Mouse (Mus musculus) lung, embryonic 16.5 days (tissue): Measurements from ENCODE around the gene Rgr. TPM values are rescaled to one million over a fixed set of nuclear protein-coding genes. Genes with fewer than 3 reads are reported as not detected.
"Not testable (repeated sequence)": the region's sequence is repeated elsewhere in the genome, so short reads cannot be mapped to it uniquely, and the experiment has no call there.

Experiments used
- ATAC-seq: fragments of 200-750 bp; cut with Nextera tagmentation; 2 replicates; pipeline ENCODE4 v1.8.0; 2017; ENCODE audit warnings: low read depth, mild to moderate bottlenecking, moderate library complexity
- H3K27ac ChIP-seq: fragments of 300-500 bp; sonication (generic); 2 replicates; pipeline ENCODE4 v1.5.1; 2014; ENCODE audit warnings: mild to moderate bottlenecking, control low read depth, low read length
- H3K27me3 ChIP-seq: fragments of 300-500 bp; sonication (generic); 2 replicates; pipeline ENCODE4 v1.6.1; 2014; ENCODE audit warnings: low read depth, low read length, mixed read lengths; ENCODE audit not compliant: control insufficient read depth, insufficient read depth
- H3K36me3 ChIP-seq: fragments of 300-500 bp; sonication (generic); 2 replicates; pipeline ENCODE4 v1.6.1; 2014; ENCODE audit warnings: low read length; ENCODE audit not compliant: control insufficient read depth, insufficient read depth
- H3K4me1 ChIP-seq: fragments of 300-500 bp; sonication (generic); replicated peaks from 2 replicates; pipeline ENCODE4 v1.6.1; 2014; ENCODE audit warnings: low read length, mixed read lengths; ENCODE audit not compliant: control insufficient read depth, insufficient read depth
- H3K4me2 ChIP-seq: fragments of 300-500 bp; sonication (generic); 2 replicates; pipeline ENCODE4 v1.6.1; 2014; ENCODE audit warnings: low read depth, low read length, control low read depth
- H3K4me3 ChIP-seq: fragments of 300-500 bp; sonication (generic); 2 replicates; pipeline ENCODE4 v1.5.1; 2014; ENCODE audit warnings: mild to moderate bottlenecking, low read length, control low read depth
- H3K9ac ChIP-seq: fragments of 300-500 bp; sonication (generic); 2 replicates; pipeline ENCODE4 v1.6.1; 2014; ENCODE audit warnings: low read length, control low read depth
- H3K9me3 ChIP-seq: fragments of 300-500 bp; sonication (generic); 2 replicates; pipeline ENCODE4 v1.6.1; 2016; ENCODE audit warnings: low read length; ENCODE audit not compliant: control insufficient read depth
- WGBS: fragments of 180-500 bp; shearing (Covaris S2); extraction: QIAGEN DNeasy Blood & Tissue Kit; methylation state at CpG from one replicate; pipeline ENCODE4 v1.1.7; 2014; 5-methylcytosine and 5-hydroxymethylcytosine counted together
- polyA plus RNA-seq: library from polyadenylated mRNA; unstranded; fragments of >200 nt; fragmentation: Nextera tagmentation; extraction: Ambion mirVana; gene quantifications from 2 replicates; pipeline ENCODE4 v1.2.1, GENCODE M21; 2015

The Rgr gene
- polyA plus RNA-seq, 1 experiment from 2014 or later, result not detected

DNA sequence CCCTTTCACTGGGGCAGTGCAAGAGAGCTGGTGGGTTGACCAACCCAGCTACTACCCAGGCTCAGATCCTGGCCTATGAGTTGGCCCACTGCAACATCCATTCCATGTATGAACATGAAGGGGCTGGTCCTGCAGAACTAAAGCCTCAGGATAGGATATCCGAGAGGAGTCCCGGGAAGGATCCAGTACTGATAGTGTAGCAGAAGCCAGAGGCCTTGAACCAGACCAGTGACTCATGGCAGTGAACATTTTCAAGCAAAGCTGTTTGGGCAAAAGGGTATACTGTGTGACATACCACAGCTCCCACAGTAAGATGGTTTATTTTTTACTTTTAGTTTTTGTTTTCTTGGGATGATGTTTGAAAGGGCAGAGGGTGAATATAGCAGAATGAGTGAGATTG is 39.1 kb downstream of the Rgr start:
- Histone ChIP-seq H3K27ac (no peak overlapping the region), H3K27me3 (no peaks in the 10 kb centered on the region), H3K9me3 (no peaks in the 10 kb centered on the region), H3K9ac (no peak overlapping the region), H3K4me1 (no peaks in the 10 kb centered on the region), H3K4me3 (no peak overlapping the region), H3K4me2 (no peak overlapping the region), H3K36me3 (no peaks in the 10 kb centered on the region)
- WGBS, result 77% methylated on average over 2 of the region's 2 CpGs
- ATAC-seq, result no peak

DNA sequence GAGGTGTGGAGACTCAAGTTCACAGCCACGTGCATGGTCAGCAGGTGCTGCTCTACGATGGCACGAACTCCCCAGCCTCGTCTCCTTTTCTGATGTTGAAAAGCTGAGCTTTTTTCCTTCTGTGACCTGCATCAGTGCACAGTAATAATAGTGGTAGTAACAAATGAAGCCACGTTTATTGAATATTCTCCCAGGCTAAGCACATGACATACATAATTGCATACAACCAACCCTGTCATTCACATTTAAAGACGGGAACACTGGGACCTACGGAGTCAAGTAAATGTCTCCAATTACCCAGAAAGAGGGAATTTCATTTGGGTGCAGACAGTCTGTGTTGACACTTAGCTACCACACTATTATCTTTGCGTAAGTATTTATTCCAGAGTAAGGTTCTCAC is 42.3 kb downstream of the Rgr start:
- no peaks in the 10 kb centered on the region for H3K36me3 ChIP-seq
- H3K27ac ChIP-seq, result no peak overlapping the region
- no peaks in the 10 kb centered on the region for H3K9me3 ChIP-seq
- no peak overlapping the region for H3K9ac ChIP-seq
- no peak overlapping the region for H3K4me2 ChIP-seq
- H3K4me3 ChIP-seq, result no peak overlapping the region
- no peak for ATAC-seq
- H3K27me3 ChIP-seq, result no peaks in the 10 kb centered on the region
- WGBS, result 71% methylated on average over 8 of the region's 8 CpGs
- no peaks in the 10 kb centered on the region for H3K4me1 ChIP-seq

DNA sequence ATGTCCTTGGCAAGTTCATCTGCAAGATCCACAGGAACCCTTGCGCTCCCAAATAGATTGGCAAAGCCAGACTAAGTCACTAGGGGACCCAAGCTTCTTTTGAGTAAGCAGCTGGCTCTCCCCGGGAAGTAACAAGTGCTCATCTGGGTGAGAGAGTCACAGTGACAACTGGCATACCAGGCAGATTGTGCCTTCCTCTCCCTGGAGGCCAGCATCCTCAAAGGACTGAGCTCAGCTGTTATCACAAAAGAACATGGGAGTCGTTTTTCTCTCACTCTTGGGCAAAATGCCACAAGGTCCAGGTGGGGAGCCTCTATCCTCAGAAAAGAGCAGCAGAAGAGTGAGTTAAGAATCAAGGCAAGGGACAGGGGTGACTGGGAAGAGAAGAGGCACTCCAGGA is 42.9 kb downstream of the Rgr start:
- Histone ChIP-seq H3K4me2 (no peak overlapping the region), H3K27ac (no peak overlapping the region), H3K9me3 (no peaks in the 10 kb centered on the region), H3K27me3 (no peaks in the 10 kb centered on the region), H3K36me3 (no peaks in the 10 kb centered on the region), H3K4me3 (no peak overlapping the region), H3K4me1 (no peaks in the 10 kb centered on the region), H3K9ac (no peak overlapping the region)
- no peak for ATAC-seq
- 10% methylated on average over 3 of the region's 3 CpGs for WGBS

DNA sequence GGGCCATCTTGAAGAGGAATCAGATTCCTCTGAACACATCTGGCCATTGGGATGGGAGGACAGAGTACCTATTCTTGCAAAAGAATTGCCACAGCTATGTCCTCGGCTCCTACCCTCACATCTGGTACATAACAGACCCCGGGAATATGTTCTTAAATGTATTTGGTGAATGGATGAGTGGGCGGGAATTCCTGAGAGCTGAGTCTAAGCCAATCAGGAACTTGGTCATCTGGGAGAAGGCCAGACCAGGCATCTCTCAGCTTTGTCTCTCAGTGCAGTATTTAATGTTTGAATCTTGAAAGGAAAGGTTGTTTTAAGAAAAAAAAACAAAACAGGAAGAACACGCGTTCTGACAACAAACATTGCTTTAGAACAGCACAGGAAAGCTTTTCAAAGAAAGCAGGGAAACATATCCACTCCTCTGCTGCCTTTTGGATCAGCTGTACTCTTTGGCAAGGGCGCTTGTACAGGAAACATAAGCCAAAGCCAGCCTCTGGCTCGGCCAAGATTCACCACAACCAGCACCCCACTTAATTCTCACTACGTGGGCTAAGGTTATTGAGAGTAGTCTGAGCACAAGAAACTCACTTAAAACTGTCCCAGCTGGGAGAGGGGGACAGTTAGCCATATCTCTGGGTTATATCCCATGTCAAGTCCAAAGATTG is 45.2 kb downstream of the Rgr start:
- H3K9ac ChIP-seq, result no peak overlapping the region
- no peak for ATAC-seq
- no peaks in the 10 kb centered on the region for H3K27me3 ChIP-seq
- H3K4me1 ChIP-seq, result no peaks in the 10 kb centered on the region
- no peak overlapping the region for H3K4me3 ChIP-seq
- WGBS, result 67% methylated on average over 8 of the region's 8 CpGs
- no peaks in the 10 kb centered on the region for H3K36me3 ChIP-seq
- H3K9me3 ChIP-seq, result no peaks in the 10 kb centered on the region
- H3K27ac ChIP-seq, result no peak overlapping the region
- H3K4me2 ChIP-seq, result no peak overlapping the region

DNA sequence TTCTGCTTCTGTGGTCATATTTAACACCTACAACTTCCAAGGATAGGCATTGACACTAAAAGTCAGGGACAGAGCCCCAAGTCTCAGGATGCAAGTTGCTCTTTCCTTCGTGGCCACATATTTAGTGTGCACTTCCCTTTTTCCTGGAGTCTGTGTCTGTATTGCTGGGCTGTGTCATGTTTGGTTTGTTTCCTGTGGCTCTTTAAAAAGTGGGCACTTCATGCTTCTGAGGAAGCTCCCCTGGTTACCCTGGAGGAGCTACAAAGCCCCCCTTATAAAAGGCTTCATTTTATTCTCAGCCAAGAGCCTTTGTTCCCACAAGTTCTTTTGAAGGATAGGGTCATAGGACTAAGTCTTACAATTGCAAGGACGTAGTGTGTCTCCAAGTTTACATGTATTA is 45.9 kb downstream of the Rgr start:
- Histone ChIP-seq H3K9me3 (no peaks in the 10 kb centered on the region), H3K27ac (no peak overlapping the region), H3K4me2 (no peak overlapping the region), H3K4me3 (no peak overlapping the region), H3K9ac (no peak overlapping the region), H3K4me1 (no peaks in the 10 kb centered on the region), H3K27me3 (no peaks in the 10 kb centered on the region), H3K36me3 (no peaks in the 10 kb centered on the region)
- ATAC-seq, result no peak
- WGBS, result 60% methylated on average over 2 of the region's 2 CpGs

DNA sequence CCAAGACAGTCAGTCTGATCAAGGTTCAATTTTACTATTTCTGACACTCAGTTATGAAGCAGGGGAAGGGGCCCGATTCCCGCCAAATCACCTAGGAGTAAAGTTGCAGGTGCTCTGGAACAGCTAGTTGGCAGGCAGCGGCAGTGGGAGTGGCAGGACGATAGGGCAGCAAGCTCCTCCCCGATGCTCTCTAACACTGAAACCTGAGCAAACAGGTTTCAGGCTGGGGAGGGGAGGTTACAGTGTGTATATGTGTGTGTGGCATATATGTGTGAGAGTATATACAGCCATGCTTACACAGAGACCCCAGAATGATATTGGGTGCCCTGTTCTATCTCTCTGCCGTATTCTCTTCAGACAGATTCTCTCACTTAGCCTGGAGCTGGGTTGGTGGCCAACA is 48.0 kb downstream of the Rgr start:
- not testable (repeated sequence) for H3K27me3 ChIP-seq, H3K4me2 ChIP-seq, H3K9ac ChIP-seq, H3K9me3 ChIP-seq, H3K4me1 ChIP-seq, ATAC-seq, H3K27ac ChIP-seq, H3K36me3 ChIP-seq, H3K4me3 ChIP-seq
- WGBS, result 63% methylated on average over 6 of the region's 6 CpGs

DNA sequence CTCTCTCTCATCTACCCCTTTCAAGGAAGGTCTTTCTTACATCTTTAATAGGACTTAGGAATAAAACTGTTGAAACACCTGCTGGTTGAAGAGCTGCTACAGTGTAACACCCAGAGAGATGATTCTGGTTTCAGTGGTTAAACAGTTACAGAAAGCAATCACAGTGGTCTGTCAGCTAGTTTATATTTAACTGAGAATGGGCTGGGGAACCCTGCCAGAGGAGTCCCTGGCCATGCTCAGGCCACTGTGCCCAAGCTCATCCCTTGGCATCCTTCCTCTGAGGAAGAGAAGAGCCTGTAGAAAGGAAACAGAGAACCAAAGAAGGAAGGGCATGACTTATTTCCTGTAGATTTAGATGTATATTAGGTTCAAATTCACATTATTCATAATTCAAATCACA is 59.0 kb downstream of the Rgr start:
- ATAC-seq, result no peak

DNA sequence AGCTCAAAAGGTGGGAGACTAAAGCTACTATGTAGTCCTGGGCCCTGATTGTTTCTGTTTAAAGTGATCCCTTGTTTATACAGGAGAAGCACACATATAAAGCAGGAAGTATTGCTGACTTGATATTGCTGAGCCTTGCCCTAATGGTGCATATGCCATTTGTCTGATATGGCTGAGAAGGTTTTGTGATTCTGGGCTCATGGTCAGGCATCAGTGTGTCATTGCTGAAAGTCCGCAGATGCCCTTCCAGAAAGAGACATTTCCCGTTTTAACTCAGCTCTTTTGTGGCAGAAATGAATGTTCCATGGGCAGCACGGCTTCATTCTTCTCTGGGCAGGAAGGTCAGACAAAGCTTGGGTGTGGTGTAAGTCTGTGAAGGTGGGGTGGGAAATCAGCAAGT is 63.1 kb downstream of the Rgr start:
- H3K4me1 ChIP-seq, result no peaks in the 10 kb centered on the region
- WGBS, result 73% methylated on average over 3 of the region's 3 CpGs
- no peak overlapping the region for H3K4me3 ChIP-seq
- no peaks in the 10 kb centered on the region for H3K27me3 ChIP-seq
- H3K36me3 ChIP-seq, result no peaks in the 10 kb centered on the region
- no peak overlapping the region for H3K27ac ChIP-seq
- no peak overlapping the region for H3K4me2 ChIP-seq
- no peaks in the 10 kb centered on the region for H3K9me3 ChIP-seq
- H3K9ac ChIP-seq, result no peak overlapping the region
- ATAC-seq, result no peak

More for the DNA sequence above, 59.0 kb downstream of the Rgr start:
- H3K9ac ChIP-seq, result no peak overlapping the region
- H3K27me3 ChIP-seq, result no peaks in the 10 kb centered on the region
- no peaks in the 10 kb centered on the region for H3K36me3 ChIP-seq
- H3K4me3 ChIP-seq, result no peak overlapping the region
- H3K4me2 ChIP-seq, result no peak overlapping the region
- no peaks in the 10 kb centered on the region for H3K9me3 ChIP-seq
- H3K4me1 ChIP-seq, result no peaks in the 10 kb centered on the region
- H3K27ac ChIP-seq, result no peak overlapping the region
